Mouse (Mus musculus) CH12.LX (cell line): ENCODE measurements around the gene Rpl3l.

Experiments used
- CHD1 ChIP-seq: IDR thresholded peaks from 2 replicates; pipeline ENCODE4 v1.6.1; 2012; ENCODE audit warnings: low read depth, low read length, improper control_type of control experiment, inconsistent platforms
- CTCF ChIP-seq, 2 experiments: IDR thresholded peaks in 1 of 2; conservative IDR thresholded peaks in 1 of 2; 2 replicates each; pipeline ENCODE4 v1.5.1; 2011 to 2012; ENCODE audit warnings: low read depth in 2 of 2, low read length in 2 of 2, improper control_type of control experiment in 1 of 2, inconsistent platforms in 1 of 2, mild to moderate bottlenecking in 1 of 2, moderate library complexity in 1 of 2
- EP300 ChIP-seq: IDR thresholded peaks from 2 replicates; pipeline ENCODE4 v1.6.1; 2011; ENCODE audit warnings: low read length, improper control_type of control experiment
- HCFC1 ChIP-seq: IDR thresholded peaks from 2 replicates; pipeline ENCODE4 v1.6.1; 2012; ENCODE audit warnings: low read depth, mild to moderate bottlenecking, inconsistent platforms, low read length, improper control_type of control experiment
- IRF4 ChIP-seq: IDR thresholded peaks from 2 replicates; pipeline ENCODE4 v1.6.1; 2014; ENCODE audit warnings: low read depth, mild to moderate bottlenecking, inconsistent platforms, low read length, improper control_type of control experiment
- MAZ ChIP-seq: IDR thresholded peaks from 2 replicates; pipeline ENCODE4 v1.6.1; 2012; ENCODE audit warnings: low read depth, mild to moderate bottlenecking, inconsistent platforms, low read length, improper control_type of control experiment, moderate library complexity
- POLR2A ChIP-seq: IDR thresholded peaks from 2 replicates; pipeline ENCODE4 v1.6.1; 2011; ENCODE audit warnings: low read depth, mild to moderate bottlenecking, improper control_type of control experiment, low read length
- POLR2AphosphoS2 ChIP-seq: IDR thresholded peaks from 2 replicates; pipeline ENCODE4 v1.6.1; 2011; ENCODE audit warnings: low read depth, low read length, improper control_type of control experiment
- RAD21 ChIP-seq: IDR thresholded peaks from 2 replicates; pipeline ENCODE4 v1.6.1; 2011; ENCODE audit warnings: low read depth, mild to moderate bottlenecking, low read length, improper control_type of control experiment, moderate library complexity
- RCOR1 ChIP-seq: conservative IDR thresholded peaks from 2 replicates; pipeline ENCODE4 v1.6.1; 2012; ENCODE audit warnings: low read depth, mild to moderate bottlenecking, inconsistent platforms, low read length, improper control_type of control experiment
- SIN3A ChIP-seq: IDR thresholded peaks from 2 replicates; pipeline ENCODE4 v1.6.1; 2012; ENCODE audit warnings: low read length, improper control_type of control experiment, inconsistent platforms
- TBP ChIP-seq: conservative IDR thresholded peaks from 2 replicates; pipeline ENCODE4 v1.6.1; 2011; ENCODE audit warnings: low read depth, low read length, improper control_type of control experiment
- USF2 ChIP-seq: conservative IDR thresholded peaks from 2 replicates; pipeline ENCODE4 v1.6.1; 2011; ENCODE audit warnings: low read depth, low read length, improper control_type of control experiment

- TF ChIP-seq CTCF (conservative IDR thresholded peaks at IDR 0.05 in 1 of 2, IDR thresholded peaks at IDR 0.05 in 1 of 2; ENCODE audit: low read depth in 2 of 2, low read length in 2 of 2) (no peak), POLR2A (no peak), HCFC1 (no peak), USF2 (no peak), MAZ (no peak), SIN3A (no peak), EP300 (no peak), RCOR1 (no peak), RAD21 (no peak), POLR2AphosphoS2 (no peak), TBP (no peak), CHD1 (no peak), IRF4 (no peak)
These were observed 16.8 kb downstream of the Rpl3l start for GRCm38 (mm10) chr17:24744381-24744780.
